Mouse (Mus musculus) kidney, postnatal 0 days (tissue): Measurements from ENCODE around the gene Wdr18. TPM values are rescaled to one million over a fixed set of nuclear protein-coding genes. Genes with fewer than 3 reads are reported as not detected.

Experiments
- ATAC-seq: fragments of 200-750 bp; cut with Nextera tagmentation; replicated peaks from 2 replicates; pipeline ENCODE4 v1.8.0; 2017; ENCODE audit warnings: low read depth, moderate number of reproducible peaks, moderate TSS enrichment, moderate library complexity; ENCODE audit not compliant: low FRiP score
- DNase-seq: peaks from one replicate; pipeline ENCODE4 v3.0.0-alpha.2; 2016; ENCODE audit warnings: low spot score
- H3K27ac ChIP-seq: fragments of 300-500 bp; sonication (generic); 2 replicates; pipeline ENCODE4 v1.5.1; 2014; ENCODE audit warnings: mild to moderate bottlenecking
- H3K27me3 ChIP-seq: fragments of 300-500 bp; sonication (generic); 2 replicates; pipeline ENCODE4 v1.6.1; 2014; ENCODE audit warnings: low read length, mixed read lengths; ENCODE audit not compliant: insufficient read depth
- H3K36me3 ChIP-seq: fragments of 300-500 bp; sonication (generic); 2 replicates; pipeline ENCODE4 v1.6.1; 2014; ENCODE audit warnings: low read length, mixed read lengths; ENCODE audit not compliant: insufficient read depth
- H3K4me1 ChIP-seq: fragments of 300-500 bp; sonication (generic); replicated peaks from 2 replicates; pipeline ENCODE4 v1.6.1; 2014; ENCODE audit warnings: antibody characterized with exemption, low read length, mixed read lengths; ENCODE audit not compliant: insufficient read depth
- H3K4me2 ChIP-seq: fragments of 300-500 bp; sonication (generic); 2 replicates; pipeline ENCODE4 v1.6.1; 2014; ENCODE audit warnings: mild to moderate bottlenecking, low read length, moderate library complexity, mixed read lengths
- H3K4me3 ChIP-seq: fragments of 300-500 bp; sonication (generic); replicated peaks from 2 replicates; pipeline ENCODE4 v1.5.1; 2014; ENCODE audit warnings: low read depth, low read length
- H3K9ac ChIP-seq: fragments of 300-500 bp; sonication (generic); 2 replicates; pipeline ENCODE4 v1.6.1; 2014; ENCODE audit warnings: low read depth, low read length
- H3K9me3 ChIP-seq: fragments of 300-500 bp; sonication (generic); replicated peaks from 2 replicates; pipeline ENCODE4 v1.6.1; 2016; ENCODE audit warnings: low read length, inconsistent platforms, mixed read lengths
- CTCF ChIP-seq: IDR thresholded peaks from 2 replicates; pipeline ENCODE4 v1.5.1; 2016; ENCODE audit warnings: antibody characterized with exemption, low read depth, mild to moderate bottlenecking, moderate library complexity
- WGBS: fragments of 180-500 bp; shearing (Covaris S2); extraction: QIAGEN DNeasy Blood & Tissue Kit; methylation state at CpG from one replicate; pipeline ENCODE4 v1.1.7; 2014; 5-methylcytosine and 5-hydroxymethylcytosine counted together
- polyA plus RNA-seq: library from polyadenylated mRNA; unstranded; fragments of >200 nt; fragmentation: Nextera tagmentation; extraction: Ambion mirVana; gene quantifications from 2 replicates; pipeline ENCODE4 v1.2.1, GENCODE M21; 2015

Gene Wdr18
- polyA plus RNA-seq, 1 experiment from 2014 or later = 78.9 TPM

DNA sequence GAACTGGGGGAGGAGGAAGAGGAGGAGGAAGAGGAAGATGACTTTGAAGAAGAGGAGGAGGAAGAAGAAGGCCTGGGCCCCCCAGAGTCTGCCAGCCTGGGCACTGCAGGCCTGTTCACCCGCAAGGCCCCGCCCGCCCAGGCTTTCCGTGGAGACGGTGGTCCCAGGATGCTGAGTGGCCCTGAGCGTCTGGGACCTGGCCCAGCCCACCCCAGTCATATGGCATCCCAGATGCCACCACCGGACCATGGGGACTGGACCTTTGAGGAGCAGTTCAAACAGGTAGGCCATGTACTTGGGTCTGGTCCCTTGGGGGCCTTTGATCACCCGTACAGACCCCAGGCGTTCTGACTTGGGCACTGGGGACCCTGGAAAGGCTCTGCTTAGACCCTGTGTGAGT is 28.2 kb upstream of the Wdr18 start:
- no peak for DNase-seq
- Histone ChIP-seq H3K4me1 (peaks cover 54% of the 10 kb centered on the region), H3K4me2 (no peak overlapping the region)

GRCm38 (mm10) chr10:79932736-79933135 is 27.2 kb upstream of the Wdr18 start:
- peak; percentile 11; the same call in 1 of the 2 replicates for ATAC-seq
- Histone ChIP-seq H3K4me2 (peak overlapping the region; percentile 30; the same call in 1 of the 2 replicates), H3K9me3 (no peaks in the 10 kb centered on the region), H3K9ac (peak overlapping the region; percentile 18; the same call in 1 of the 2 replicates), H3K27ac (peak overlapping the region; percentile 15), H3K4me3 (no peak overlapping the region), H3K36me3 (peaks cover 16% of the 10 kb centered on the region), H3K27me3 (no peaks in the 10 kb centered on the region), H3K4me1 (peaks cover 63% of the 10 kb centered on the region)
- 18% methylated on average over 8 of the region's 8 CpGs for WGBS
- TF ChIP-seq CTCF = peak; percentile 11; the same call in 1 of the 2 replicates
- DNase-seq = peak; percentile 90

More for the DNA sequence above, 28.2 kb upstream of the Wdr18 start:
- no peaks in the 10 kb centered on the region for H3K9me3 ChIP-seq
- no peak overlapping the region for H3K4me3 ChIP-seq
- H3K27ac ChIP-seq = peak overlapping the region; percentile 15; the same call in 1 of the 2 replicates
- no peak overlapping the region for H3K9ac ChIP-seq
- WGBS = 78% methylated on average over 9 of the region's 9 CpGs
- ATAC-seq = no peak
- no peaks in the 10 kb centered on the region for H3K27me3 ChIP-seq
- H3K36me3 ChIP-seq = peaks cover 16% of the 10 kb centered on the region
- TF ChIP-seq CTCF = no peak

- DNase-seq = no peak
- H3K4me3 ChIP-seq = no peak overlapping the region
- H3K9ac ChIP-seq = peak overlapping the region; percentile 18; the same call in 1 of the 2 replicates
- peaks cover 66% of the 10 kb centered on the region for H3K4me1 ChIP-seq
- 0 out of 2 replicates have a peak overlapping the region, but pooled peaks have one; percentile 30 for H3K4me2 ChIP-seq
- WGBS = 69% methylated on average over 9 of the region's 9 CpGs
- TF ChIP-seq CTCF = no peak
- no peak for ATAC-seq
- H3K36me3 ChIP-seq = peaks cover 16% of the 10 kb centered on the region
- H3K27ac ChIP-seq = peak overlapping the region; percentile 15
- H3K9me3 ChIP-seq = no peaks in the 10 kb centered on the region
- H3K27me3 ChIP-seq = no peaks in the 10 kb centered on the region
Measured at GRCm38 (mm10) chr10:79933145-79933679, 26.7 kb upstream of the Wdr18 start.

DNA sequence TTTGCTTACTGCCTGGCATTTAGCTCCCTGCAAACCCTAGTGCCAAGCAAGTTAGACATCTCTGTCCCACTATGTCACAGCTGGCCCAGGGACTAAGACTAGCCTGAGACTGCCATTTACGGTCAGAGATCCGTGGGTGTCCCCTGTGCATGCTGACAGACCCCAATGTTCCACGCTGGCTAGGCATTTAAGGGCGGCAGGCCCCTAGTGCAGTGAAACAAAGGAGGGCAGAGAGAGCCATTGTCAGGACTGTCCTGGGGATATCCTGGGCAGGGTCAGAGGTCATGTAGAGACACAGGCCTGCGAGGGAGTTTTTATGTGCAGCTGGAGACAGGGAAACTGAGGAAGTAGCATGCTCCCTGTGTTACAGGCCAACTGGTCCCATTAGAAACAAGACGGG is 26.1 kb upstream of the Wdr18 start:
- Histone ChIP-seq H3K4me2 (no peak overlapping the region), H3K27ac (peak overlapping the region; percentile 15; the same call in 1 of the 2 replicates), H3K36me3 (peaks cover 16% of the 10 kb centered on the region), H3K9ac (no peak overlapping the region), H3K4me3 (no peak overlapping the region), H3K9me3 (no peaks in the 10 kb centered on the region), H3K4me1 (peaks cover 66% of the 10 kb centered on the region), H3K27me3 (no peaks in the 10 kb centered on the region)
- WGBS = 67% methylated on average over 6 of the region's 6 CpGs
- no peak for DNase-seq
- TF ChIP-seq CTCF = no peak
- no peak for ATAC-seq

- DNase-seq = peak; percentile 69
- no peaks in the 10 kb centered on the region for H3K27me3 ChIP-seq
- H3K27ac ChIP-seq = peak overlapping the region; percentile 15
- 39% methylated on average over 13 of the region's 13 CpGs for WGBS
- no peak for TF ChIP-seq CTCF
- H3K9ac ChIP-seq = peak overlapping the region; percentile 27; the same call in 1 of the 2 replicates
- H3K4me1 ChIP-seq = peaks cover 66% of the 10 kb centered on the region
- H3K4me3 ChIP-seq = no peak overlapping the region
- peaks cover 16% of the 10 kb centered on the region for H3K36me3 ChIP-seq
- 0 out of 2 replicates have a peak, but pooled peaks have one; percentile 23 for ATAC-seq
- H3K4me2 ChIP-seq = no peak overlapping the region; the same call in 1 of the 2 replicates
- no peaks in the 10 kb centered on the region for H3K9me3 ChIP-seq
Measured at GRCm38 (mm10) chr10:79934272-79934721, 25.7 kb upstream of the Wdr18 start.

- peak overlapping the region; percentile 15 for H3K27ac ChIP-seq
Measured at GRCm38 (mm10) chr10:79934794-79935569, 25.0 kb upstream of the Wdr18 start.

More at GRCm38 (mm10) chr10:79934794-79935569, 25.0 kb upstream of the Wdr18 start:
- DNase-seq = no peak
- H3K4me2 ChIP-seq = no peak overlapping the region
- H3K27me3 ChIP-seq = no peaks in the 10 kb centered on the region
- H3K4me3 ChIP-seq = no peak overlapping the region
- no peaks in the 10 kb centered on the region for H3K9me3 ChIP-seq
- H3K36me3 ChIP-seq = peaks cover 16% of the 10 kb centered on the region
- 78% methylated on average over 16 of the region's 16 CpGs for WGBS
- TF ChIP-seq CTCF = no peak
- no peak for ATAC-seq
- no peak overlapping the region for H3K9ac ChIP-seq
- H3K4me1 ChIP-seq = peaks cover 63% of the 10 kb centered on the region
